Mouse (Mus musculus) limb, embryonic 14.5 days (tissue): Measurements from ENCODE around the gene Prss47. TPM values are rescaled to one million over a fixed set of nuclear protein-coding genes. Genes with fewer than 3 reads are reported as not detected.

Experiments
- ATAC-seq: fragments of 200-750 bp; cut with Nextera tagmentation; 2 replicates; pipeline ENCODE4 v1.8.0; 2017; ENCODE audit warnings: low read depth, moderate number of reproducible peaks, moderate TSS enrichment; ENCODE audit not compliant: low FRiP score
- DNase-seq: peaks from one replicate; pipeline ENCODE4 v3.0.0-alpha.2; 2015; ENCODE audit warnings: low spot score
- H3K27ac ChIP-seq: fragments of 300-500 bp; sonication (generic); replicated peaks from 2 replicates; pipeline ENCODE4 v1.5.1; 2014; ENCODE audit warnings: low read depth, mild to moderate bottlenecking, low read length, moderate library complexity, mixed read lengths
- H3K27me3 ChIP-seq: fragments of 300-500 bp; sonication (generic); 2 replicates; pipeline ENCODE4 v1.6.1; 2014; ENCODE audit warnings: low read length, mixed read lengths; ENCODE audit not compliant: control insufficient read depth, insufficient read depth
- H3K36me3 ChIP-seq: fragments of 300-500 bp; sonication (generic); 2 replicates; pipeline ENCODE4 v1.6.1; 2014; ENCODE audit warnings: mild to moderate bottlenecking, low read length, moderate library complexity, mixed read lengths; ENCODE audit not compliant: control insufficient read depth, insufficient read depth
- H3K4me1 ChIP-seq: fragments of 300-500 bp; sonication (generic); 2 replicates; pipeline ENCODE4 v1.6.1; 2014; ENCODE audit warnings: antibody characterized with exemption, low read length, mixed read lengths; ENCODE audit not compliant: control insufficient read depth, insufficient read depth
- H3K4me2 ChIP-seq: fragments of 300-500 bp; sonication (generic); replicated peaks from 2 replicates; pipeline ENCODE4 v1.6.1; 2014; ENCODE audit warnings: low read depth, mild to moderate bottlenecking, low read length, moderate library complexity; ENCODE audit not compliant: severe bottlenecking
- H3K4me3 ChIP-seq: fragments of 300-500 bp; sonication (generic); replicated peaks from 2 replicates; pipeline ENCODE4 v1.5.1; 2014; ENCODE audit warnings: low read length
- H3K9ac ChIP-seq: fragments of 300-500 bp; sonication (generic); 2 replicates; pipeline ENCODE4 v1.6.1; 2014; ENCODE audit warnings: mild to moderate bottlenecking, low read depth, low read length, moderate library complexity; ENCODE audit not compliant: severe bottlenecking
- H3K9me3 ChIP-seq: fragments of 300-500 bp; sonication (generic); 2 replicates; pipeline ENCODE4 v1.6.1; 2016; ENCODE audit warnings: low read length; ENCODE audit not compliant: control insufficient read depth
- POLR2A ChIP-seq: fragments of 200-500 bp; IDR thresholded peaks from 2 replicates; pipeline ENCODE4 v1.8.0; 2012; ENCODE audit warnings: inconsistent platforms, mild to moderate bottlenecking, moderate library complexity, borderline replicate concordance; ENCODE audit not compliant: insufficient read depth, insufficient read length; ENCODE audit errors: extremely low read depth
- WGBS: fragments of 180-500 bp; shearing (Covaris S2); extraction: QIAGEN DNeasy Blood & Tissue Kit; methylation state at CpG from one replicate; pipeline ENCODE4 v1.1.7; 2014; 5-methylcytosine and 5-hydroxymethylcytosine counted together
- polyA plus RNA-seq, 2 experiments: library from polyadenylated mRNA; depleted of rRNA in 1 of 2; stranded (reverse) in 1 of 2; unstranded in 1 of 2; fragments of >200 nt; fragmentation: Nextera tagmentation in 1 of 2; extraction: Ambion mirVana in 1 of 2; gene quantifications; 2 replicates each; pipeline versions ENCODE4 v1.2.1 to v1.2.3; 2012 to 2014

Gene Prss47
- polyA plus RNA-seq, 2 experiments = not detected

GRCm38 (mm10) chr13:65035057-65035456, 17.5 kb downstream of the Prss47 start:
- no peak for DNase-seq
- no peak for TF ChIP-seq POLR2A
- no peak overlapping the region for H3K4me3 ChIP-seq
- ATAC-seq = no peak
- no peaks in the 10 kb centered on the region for H3K27me3 ChIP-seq
- 66% methylated on average over 4 of the region's 4 CpGs for WGBS
- no peaks in the 10 kb centered on the region for H3K9me3 ChIP-seq
- no peak overlapping the region for H3K27ac ChIP-seq
- H3K4me2 ChIP-seq = no peak overlapping the region
- H3K9ac ChIP-seq = no peak overlapping the region
- no peaks in the 10 kb centered on the region for H3K36me3 ChIP-seq
- no peaks in the 10 kb centered on the region for H3K4me1 ChIP-seq

GRCm38 (mm10) chr13:65032758-65033157, 19.8 kb downstream of the Prss47 start, which contains the start of gene Spata31d1c:
TSS of gene Spata31d1c (plus strand) at chr13:65033058.
- Histone ChIP-seq H3K9ac (no peak within 1 kb of the TSS), H3K27me3 (no peaks in the 10 kb centered on the region), H3K36me3 (no peaks in the 10 kb centered on the region), H3K4me1 (no peaks in the 10 kb centered on the region), H3K4me3 (no peak within 1 kb of the TSS), H3K9me3 (no peaks in the 10 kb centered on the region), H3K27ac (no peak within 1 kb of the TSS), H3K4me2 (no peak within 1 kb of the TSS)
- TF ChIP-seq POLR2A = no peak
- no peak for ATAC-seq
- no peak for DNase-seq

- Histone ChIP-seq H3K27me3 (no peaks in the 10 kb centered on the region), H3K27ac (no peak overlapping the region), H3K4me2 (no peak overlapping the region), H3K9ac (no peak overlapping the region), H3K36me3 (no peaks in the 10 kb centered on the region), H3K4me1 (no peaks in the 10 kb centered on the region), H3K4me3 (no peak overlapping the region), H3K9me3 (no peaks in the 10 kb centered on the region)
- TF ChIP-seq POLR2A = no peak
- no peak for ATAC-seq
- no peak for DNase-seq
- 62% methylated on average over 4 of the region's 4 CpGs for WGBS
Measured at GRCm38 (mm10) chr13:65011052-65011738, 41.4 kb downstream of the Prss47 start.

- 61% methylated on average over 1 of the region's 1 CpGs for WGBS
Measured at GRCm38 (mm10) chr13:65007971-65008370, 44.6 kb downstream of the Prss47 start.

GRCm38 (mm10) chr13:65006760-65007159, 45.8 kb downstream of the Prss47 start:
- Histone ChIP-seq H3K27me3 (no peaks in the 10 kb centered on the region), H3K27ac (no peak overlapping the region), H3K9ac (no peak overlapping the region), H3K4me3 (no peak overlapping the region), H3K9me3 (no peaks in the 10 kb centered on the region), H3K4me2 (no peak overlapping the region), H3K36me3 (no peaks in the 10 kb centered on the region), H3K4me1 (no peaks in the 10 kb centered on the region)
- no peak for TF ChIP-seq POLR2A
- ATAC-seq (no peak), DNase-seq (no peak)
- WGBS = 85% methylated on average over 1 of the region's 1 CpGs

More at GRCm38 (mm10) chr13:65007971-65008370, 44.6 kb downstream of the Prss47 start:
- Histone ChIP-seq H3K4me2 (no peak overlapping the region), H3K4me3 (no peak overlapping the region), H3K9ac (no peak overlapping the region), H3K36me3 (no peaks in the 10 kb centered on the region), H3K27me3 (no peaks in the 10 kb centered on the region), H3K4me1 (no peaks in the 10 kb centered on the region), H3K9me3 (no peaks in the 10 kb centered on the region), H3K27ac (no peak overlapping the region)
- DNase-seq (no peak), ATAC-seq (no peak)
- TF ChIP-seq POLR2A = no peak
